Mouse (Mus musculus) gastrocnemius, postnatal 25 days (tissue): ENCODE measurements at regions not wholly inside any gene's neighbourhood (a gene's known extent, or its start where the extent isn't known, plus 50 kb on each side); places are given as distances from the start of the nearest gene placed in this dataset.

ENCODE experiments used
- DNase-seq: peaks from one replicate; pipeline ENCODE4 v3.0.0; 2022

- peak; percentile 49 for DNase-seq
Measured at GRCm38 (mm10) chr1:154118374-154119004, 82.5 kb upstream of the Zfp648 start.

- no peak for DNase-seq
Measured at GRCm38 (mm10) chr1:154119611-154120010, 81.4 kb upstream of the Zfp648 start.

GRCm38 (mm10) chr1:154120693-154121092 is 80.3 kb upstream of the Zfp648 start:
- peak; percentile 70 for DNase-seq

GRCm38 (mm10) chr1:154124981-154125380 is 76.0 kb upstream of the Zfp648 start:
- no peak for DNase-seq

GRCm38 (mm10) chr1:154126487-154126886 is 74.5 kb upstream of the Zfp648 start:
- DNase-seq: no peak

- no peak for DNase-seq
Measured at GRCm38 (mm10) chr1:154139488-154139887, 61.5 kb upstream of the Zfp648 start.

DNA sequence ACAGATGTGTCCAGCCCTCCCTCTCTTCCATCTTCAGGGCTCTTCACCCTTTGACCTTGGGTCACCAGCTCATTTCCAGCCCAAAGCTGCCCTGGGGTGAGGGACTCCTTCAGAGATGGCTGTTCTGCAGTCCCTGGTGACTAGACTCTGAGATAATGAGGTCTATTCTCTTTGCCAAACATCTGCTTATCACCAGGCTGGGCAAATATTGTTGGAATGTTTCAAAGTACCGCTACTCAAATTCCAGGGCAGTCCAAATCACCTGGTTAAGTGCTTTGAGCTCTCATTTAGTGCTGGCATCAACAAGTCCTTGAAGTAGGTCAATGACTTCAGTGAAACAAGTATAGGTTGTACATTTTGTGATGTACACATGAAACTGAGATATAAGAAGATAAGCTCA is 57.3 kb upstream of the Zfp648 start:
- no peak for DNase-seq

DNA sequence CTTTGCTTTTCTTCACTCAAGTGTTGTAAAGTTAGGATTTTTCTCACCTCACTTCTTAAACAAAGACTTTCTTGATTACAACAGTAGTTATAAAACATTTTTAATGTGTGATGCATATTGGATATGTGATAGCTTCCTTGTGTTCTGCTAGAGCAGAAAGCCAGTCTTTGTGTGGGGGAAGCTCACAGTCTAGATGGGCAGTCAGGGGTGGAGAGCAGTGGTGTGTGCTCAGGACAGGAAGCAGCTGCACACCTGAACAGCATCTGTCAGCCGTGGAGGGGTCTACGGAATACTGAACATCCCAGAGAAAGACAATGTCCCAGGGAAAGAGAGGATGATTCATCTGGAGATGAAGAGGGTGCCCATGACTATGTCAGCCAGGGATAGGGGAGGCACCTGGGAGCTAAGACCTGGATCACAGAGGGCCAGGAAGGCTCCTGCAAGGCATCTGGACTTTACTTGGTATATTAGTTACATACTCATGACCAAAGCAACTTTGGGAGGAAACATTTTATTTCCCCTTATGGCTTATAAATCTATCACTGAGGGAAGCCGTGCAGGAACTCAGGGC is 53.9 kb upstream of the Zfp648 start:
- no peak for DNase-seq

DNA sequence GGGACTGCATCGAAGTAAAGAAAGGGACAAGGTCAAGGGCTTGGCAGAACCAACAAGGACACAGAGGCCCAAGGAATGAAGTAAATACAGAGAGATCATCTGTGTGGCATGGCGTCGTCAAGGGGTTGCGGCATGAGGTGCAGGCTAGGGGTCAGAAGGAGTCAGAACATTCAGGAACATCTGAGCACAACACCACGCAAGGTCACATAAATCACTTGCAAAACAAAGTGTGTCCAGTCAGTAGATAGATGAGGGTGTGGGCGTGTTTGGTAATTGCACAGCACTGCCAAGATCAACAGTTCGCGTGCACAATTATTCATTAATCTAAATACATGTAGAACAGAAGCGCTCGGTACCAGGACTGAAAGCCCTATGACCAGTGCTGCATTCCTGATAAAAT is 52.0 kb upstream of the Zfp648 start:
- DNase-seq: no peak

DNA sequence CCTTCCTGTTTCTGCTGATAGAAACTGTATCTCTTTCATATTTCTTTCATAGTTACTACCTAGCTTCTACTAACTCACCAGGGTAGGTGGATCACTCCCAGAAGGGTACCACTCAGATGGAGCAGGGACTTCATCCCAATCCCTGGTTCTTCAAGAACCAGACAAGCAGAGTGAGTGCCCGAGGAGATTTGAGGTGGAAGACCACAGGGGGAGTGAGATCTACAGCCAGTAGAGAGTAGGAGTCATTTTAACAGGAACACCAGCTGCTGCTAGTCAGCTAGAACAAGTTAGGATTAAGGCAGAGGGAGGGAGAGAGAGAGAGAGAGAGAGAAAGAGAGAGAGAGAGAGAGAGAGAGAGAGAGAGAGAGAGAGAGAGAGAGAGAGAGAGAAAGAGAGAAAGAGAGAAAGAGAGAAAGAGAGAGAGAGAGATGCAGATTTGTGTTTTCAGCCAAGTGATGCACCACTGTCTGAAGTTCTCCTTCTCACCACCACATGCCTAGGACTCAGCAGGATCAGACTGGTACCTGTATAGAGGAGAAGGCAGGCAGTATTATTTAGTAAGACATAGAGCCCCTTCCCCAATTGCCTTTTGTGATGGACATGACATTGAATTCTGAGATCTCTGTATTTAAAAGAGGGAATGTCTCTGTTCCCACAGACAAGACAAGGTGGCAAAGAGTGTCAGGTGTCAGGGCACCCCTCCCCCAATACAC is 51.4 kb upstream of the Zfp648 start:
- DNase-seq: no peak

GRCm38 (mm10) chr1:154150167-154150851 is 50.7 kb upstream of the Zfp648 start:
- DNase-seq: peak; percentile 89
